Mouse (Mus musculus): ENCODE measurements around the gene Smpd4. TPM values are rescaled to one million over a fixed set of nuclear protein-coding genes. Genes with fewer than 3 reads are reported as not detected.
A peak's percentile ranks its signal among the peaks of the same experiment; 100 is the strongest.

Smpd4 gene
- polyA plus RNA-seq (2011; ENCODE audit: insufficient read length, low read depth, missing spikeins) = 28.7 and 44.8 TPM in 2 replicates

DNA sequence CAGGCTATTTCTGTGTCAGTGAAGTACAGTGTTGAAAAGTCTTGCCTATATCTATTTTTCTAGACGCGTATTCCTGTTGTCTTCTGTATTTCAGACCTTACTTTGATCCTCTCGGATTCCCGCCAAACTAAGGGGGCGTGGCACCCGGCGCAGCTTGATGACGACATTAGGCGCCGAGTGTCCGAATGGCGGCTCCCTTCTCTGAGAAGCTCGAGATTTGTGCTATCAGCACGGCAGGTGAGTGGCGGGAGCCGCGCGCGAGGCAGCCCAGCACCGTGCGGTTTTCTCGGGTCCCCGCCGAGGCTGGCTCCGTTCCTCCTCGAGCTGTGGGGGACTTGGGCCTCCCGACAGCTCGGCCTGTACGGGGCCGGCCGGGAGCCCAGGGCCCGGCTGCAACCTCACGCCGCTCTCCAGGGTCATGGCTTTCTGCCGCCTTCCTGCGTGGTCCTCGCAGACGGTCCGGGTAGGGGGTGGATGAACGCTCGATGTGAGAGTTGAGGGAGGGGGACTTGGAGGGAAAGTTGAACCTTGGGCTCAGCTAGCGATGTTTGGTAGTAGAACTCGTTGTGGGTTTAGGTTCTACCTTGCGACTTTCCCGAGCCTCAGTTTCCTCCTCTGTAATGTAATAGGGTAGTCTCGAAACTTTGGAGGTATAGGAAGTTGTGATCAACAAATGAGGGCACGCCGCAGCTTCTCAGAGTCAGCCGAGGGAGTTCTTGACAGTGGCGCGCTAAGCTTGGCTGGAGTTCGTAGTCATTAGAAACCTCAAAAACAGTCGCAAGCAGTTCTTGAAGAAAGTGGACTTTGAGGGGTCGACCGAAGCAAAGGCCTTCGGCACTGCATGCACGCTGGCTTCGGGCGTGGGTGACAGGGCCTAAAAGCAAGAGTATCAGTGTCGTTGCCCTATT, at the start of gene Smpd4:
Gene Smpd4 (plus strand): TSS at position 157 of the 908 bp plus-strand sequence.
- Histone ChIP-seq H3K4me1 (ENCODE audit: control insufficient read depth, insufficient read depth, low read length) (0 out of 2 replicates have a peak, but pooled peaks cover 3% of the 10 kb centered on the region), H3K4me3 (ENCODE audit: insufficient read depth, low read length) (peak within 1 kb of the TSS; percentile 92), H3K27ac (ENCODE audit: insufficient read depth, low read length) (no peak within 1 kb of the TSS)
- TF ChIP-seq POLR2A (IDR thresholded peaks at IDR 0.05; ENCODE audit: low read depth, low read length) (peak; percentile 40; the same call in 1 of the 2 replicates), CTCF (IDR thresholded peaks at IDR 0.05; ENCODE audit: borderline replicate concordance, insufficient read depth, low read length) (no peak)

DNA sequence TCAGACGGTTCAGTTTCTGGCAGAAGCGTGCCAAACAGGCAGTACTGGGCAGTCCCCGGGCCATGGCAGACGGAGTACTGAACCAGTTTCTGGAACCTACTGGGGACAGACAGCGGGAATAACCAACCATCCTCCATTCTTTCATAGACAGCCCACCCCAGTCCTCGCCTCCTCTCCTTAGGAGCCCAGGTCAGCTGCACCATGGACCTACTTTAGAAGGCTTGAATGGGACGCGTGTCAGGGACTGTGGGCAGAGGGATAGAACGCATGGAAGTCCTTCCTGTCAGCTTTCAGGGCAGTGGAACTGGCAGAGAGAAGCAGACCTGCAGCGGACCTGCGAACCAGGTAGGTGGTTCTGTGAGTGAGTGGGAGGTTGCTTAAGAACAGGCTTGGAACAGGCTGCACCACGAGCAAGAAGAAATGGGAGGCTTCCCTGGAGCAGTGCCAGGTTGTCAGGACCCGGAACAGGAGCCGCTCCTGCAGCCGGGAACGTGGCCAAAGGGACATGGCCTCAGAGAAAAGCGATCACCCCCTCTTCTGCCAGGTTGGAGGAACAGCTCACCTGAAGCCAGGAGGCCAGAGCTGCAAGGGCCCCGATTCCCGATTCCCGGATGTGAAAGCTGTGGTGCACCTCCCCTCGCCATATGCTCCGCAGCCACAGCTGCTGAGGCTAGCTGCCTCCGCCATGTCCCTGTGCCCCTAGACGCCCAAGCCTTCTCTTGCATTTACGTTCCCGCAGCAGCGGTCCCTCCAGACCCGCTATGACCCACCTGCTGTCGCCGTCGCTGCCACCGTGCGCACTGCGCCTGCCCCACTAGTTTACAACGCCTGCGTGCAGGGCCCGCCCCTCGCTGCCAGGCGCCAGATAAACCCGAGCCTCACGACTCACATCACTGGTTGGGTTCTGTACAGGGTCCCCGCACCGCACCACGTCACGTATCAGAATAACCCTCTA, 43.0 kb upstream of the Smpd4 start:
- TF ChIP-seq CTCF (IDR thresholded peaks at IDR 0.05; ENCODE audit: borderline replicate concordance, insufficient read depth, low read length) (no peak), POLR2A (IDR thresholded peaks at IDR 0.05; ENCODE audit: low read depth, low read length) (no peak)
- H3K27ac ChIP-seq (ENCODE audit: insufficient read depth, low read length) = no peak overlapping the region
- no peaks in the 10 kb centered on the region for H3K4me1 ChIP-seq (ENCODE audit: control insufficient read depth, insufficient read depth, low read length)
- H3K4me3 ChIP-seq (ENCODE audit: insufficient read depth, low read length) = peak overlapping the region; percentile 37

DNA sequence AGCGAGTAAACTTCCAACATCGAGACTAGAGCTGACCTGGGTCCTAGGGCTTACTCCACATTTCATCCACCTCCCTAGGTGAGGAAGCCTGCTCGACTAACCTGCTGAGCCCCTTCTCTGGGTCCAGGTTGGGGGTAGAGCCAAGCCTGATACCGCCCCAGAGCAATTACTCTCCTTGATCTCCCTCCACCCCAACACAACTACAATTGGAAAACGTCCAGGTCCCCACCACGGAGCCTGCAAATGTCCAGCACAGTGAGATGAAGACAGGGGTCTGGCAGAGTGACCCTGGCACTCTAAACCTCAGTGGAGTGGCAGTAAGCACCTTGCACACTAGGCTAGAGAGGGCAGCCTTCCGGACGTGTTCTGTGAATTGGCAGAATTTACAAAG, 42.3 kb upstream of the Smpd4 start:
- TF ChIP-seq CTCF (IDR thresholded peaks at IDR 0.05; ENCODE audit: borderline replicate concordance, insufficient read depth, low read length) (no peak), POLR2A (IDR thresholded peaks at IDR 0.05; ENCODE audit: low read depth, low read length) (no peak)
- Histone ChIP-seq H3K27ac (ENCODE audit: insufficient read depth, low read length) (no peak overlapping the region), H3K4me1 (ENCODE audit: control insufficient read depth, insufficient read depth, low read length) (no peaks in the 10 kb centered on the region), H3K4me3 (ENCODE audit: insufficient read depth, low read length) (no peak overlapping the region)

DNA sequence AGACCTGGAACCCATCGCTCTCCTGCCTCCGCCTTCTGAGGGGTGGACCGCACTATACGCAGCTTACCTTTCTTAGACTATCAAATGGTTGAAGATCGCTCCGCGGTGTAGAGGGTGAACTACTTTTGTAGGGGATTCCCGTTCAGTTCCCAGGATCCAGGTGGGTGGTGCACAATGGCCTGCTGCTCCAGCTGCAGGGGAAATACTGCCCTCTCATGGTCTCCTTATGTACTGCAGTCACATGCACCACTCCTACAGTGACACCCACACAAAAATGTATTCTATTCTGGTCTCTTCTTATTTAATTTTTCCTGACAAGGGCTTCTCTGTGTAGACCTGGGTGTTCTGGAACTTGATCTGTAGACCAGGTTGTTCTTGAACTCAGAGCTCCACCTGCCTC, 36.1 kb upstream of the Smpd4 start, which contains the start of gene Slc7a4:
Gene Slc7a4 (minus strand): TSS at position 151 of the 400 bp plus-strand sequence.
- H3K27ac ChIP-seq (ENCODE audit: insufficient read depth, low read length) = no peak within 1 kb of the TSS
- no peak for TF ChIP-seq POLR2A (IDR thresholded peaks at IDR 0.05; ENCODE audit: low read depth, low read length)
- TF ChIP-seq CTCF (IDR thresholded peaks at IDR 0.05; ENCODE audit: borderline replicate concordance, insufficient read depth, low read length) = peak; percentile 62; the same call in 1 of the 2 replicates
- H3K4me3 ChIP-seq (ENCODE audit: insufficient read depth, low read length) = no peak within 1 kb of the TSS
- no peaks in the 10 kb centered on the region for H3K4me1 ChIP-seq (ENCODE audit: control insufficient read depth, insufficient read depth, low read length)

DNA sequence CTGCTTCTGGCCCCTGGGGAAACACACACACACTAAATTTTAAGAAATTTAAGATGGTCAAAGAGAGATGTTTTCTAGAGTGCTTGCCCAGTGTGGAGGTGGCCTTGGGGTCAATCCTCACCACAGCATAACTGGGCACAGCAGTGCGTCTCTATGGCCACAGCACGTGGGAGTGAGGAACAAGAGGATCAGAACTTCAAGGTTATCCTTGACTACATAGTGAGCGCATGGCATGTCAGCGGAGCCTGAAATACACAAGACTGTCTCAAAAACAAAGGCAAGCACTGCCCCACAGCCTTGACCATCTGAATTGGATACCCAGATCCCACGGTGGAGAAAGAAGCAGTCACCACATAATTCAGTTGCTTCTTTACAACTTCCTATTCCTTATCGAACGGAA, 34.6 kb upstream of the Smpd4 start:
- TF ChIP-seq CTCF (IDR thresholded peaks at IDR 0.05; ENCODE audit: borderline replicate concordance, insufficient read depth, low read length) = no peak
- TF ChIP-seq POLR2A (IDR thresholded peaks at IDR 0.05; ENCODE audit: low read depth, low read length) = no peak
- H3K27ac ChIP-seq (ENCODE audit: insufficient read depth, low read length) = no peak overlapping the region
- no peaks in the 10 kb centered on the region for H3K4me1 ChIP-seq (ENCODE audit: control insufficient read depth, insufficient read depth, low read length)
- no peak overlapping the region for H3K4me3 ChIP-seq (ENCODE audit: insufficient read depth, low read length)

DNA sequence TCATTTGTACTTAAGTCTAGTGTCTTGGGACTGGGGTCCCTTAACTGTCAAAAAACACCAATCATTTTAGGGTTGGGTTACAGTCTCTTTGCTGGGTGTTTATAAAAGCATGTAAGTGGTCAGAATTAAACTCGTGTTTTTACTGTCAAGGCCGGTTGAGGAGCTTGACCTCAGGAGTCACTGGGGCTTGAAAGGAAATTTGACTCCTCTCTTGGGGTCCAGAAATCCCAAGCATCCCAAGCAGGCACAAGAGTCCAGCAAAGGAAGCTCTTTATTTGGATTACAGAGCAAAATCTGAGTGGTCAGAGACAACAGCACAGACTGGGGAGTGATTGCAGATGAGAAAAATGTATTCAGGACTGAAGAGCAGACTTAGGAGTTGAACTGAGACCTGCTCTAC, 28.4 kb upstream of the Smpd4 start:
- Histone ChIP-seq H3K4me3 (ENCODE audit: insufficient read depth, low read length) (no peak overlapping the region), H3K27ac (ENCODE audit: insufficient read depth, low read length) (no peak overlapping the region), H3K4me1 (ENCODE audit: control insufficient read depth, insufficient read depth, low read length) (no peaks in the 10 kb centered on the region)
- TF ChIP-seq CTCF (IDR thresholded peaks at IDR 0.05; ENCODE audit: borderline replicate concordance, insufficient read depth, low read length) (no peak), POLR2A (IDR thresholded peaks at IDR 0.05; ENCODE audit: low read depth, low read length) (no peak)

DNA sequence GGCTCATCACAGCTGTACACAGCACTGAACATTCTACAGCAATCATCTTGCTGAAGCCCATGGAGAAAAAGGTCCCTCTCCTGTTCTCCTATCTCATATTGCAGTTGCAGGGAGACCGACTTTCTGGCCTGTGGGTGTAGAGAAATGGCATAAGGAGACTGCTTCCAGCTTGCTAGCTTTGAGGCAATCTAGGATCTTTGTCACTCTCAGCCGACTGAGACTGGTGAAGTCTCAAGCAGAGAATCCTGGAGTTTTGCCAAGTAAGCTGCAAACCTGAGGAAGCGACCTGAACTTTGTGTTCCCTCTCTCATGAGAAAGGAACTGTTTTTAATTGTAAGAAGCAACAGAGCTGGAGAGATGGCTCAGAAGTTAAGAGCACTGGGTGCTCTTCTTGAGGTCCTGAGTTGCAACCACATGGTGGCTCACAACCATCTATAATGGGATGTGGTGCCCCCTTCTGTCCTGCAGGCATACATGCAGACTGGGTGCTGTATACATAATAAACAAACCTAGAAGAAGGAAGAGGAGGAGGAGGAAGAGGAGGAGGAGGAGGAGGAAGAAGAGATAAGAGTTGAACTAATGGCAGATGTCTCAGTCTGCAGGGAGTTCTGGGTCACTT, 18.1 kb upstream of the Smpd4 start:
- no peak for TF ChIP-seq CTCF (IDR thresholded peaks at IDR 0.05; ENCODE audit: borderline replicate concordance, insufficient read depth, low read length)
- no peak for TF ChIP-seq POLR2A (IDR thresholded peaks at IDR 0.05; ENCODE audit: low read depth, low read length)
- Histone ChIP-seq H3K4me3 (ENCODE audit: insufficient read depth, low read length) (no peak overlapping the region), H3K4me1 (ENCODE audit: control insufficient read depth, insufficient read depth, low read length) (no peaks in the 10 kb centered on the region), H3K27ac (ENCODE audit: insufficient read depth, low read length) (no peak overlapping the region)

DNA sequence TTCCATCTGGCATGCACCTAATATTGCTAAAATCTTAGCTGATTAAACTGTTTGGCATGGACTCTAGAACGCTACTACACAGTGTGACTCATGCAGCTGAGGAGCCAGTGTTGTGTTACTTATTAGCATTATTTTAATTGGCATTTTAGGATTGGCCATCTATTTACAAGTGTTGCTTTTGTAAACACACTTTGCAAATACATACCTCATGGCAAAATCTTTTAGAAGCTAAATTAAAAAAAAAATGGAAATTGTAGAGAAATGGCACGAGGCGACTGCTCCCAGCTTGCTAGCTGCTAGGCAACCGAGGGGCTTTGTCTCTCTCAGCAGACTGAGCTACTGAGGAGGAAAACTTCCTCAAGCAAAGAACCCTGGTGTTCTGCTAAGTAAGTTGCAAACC, 14.2 kb upstream of the Smpd4 start:
- Histone ChIP-seq H3K4me3 (ENCODE audit: insufficient read depth, low read length) (no peak overlapping the region), H3K4me1 (ENCODE audit: control insufficient read depth, insufficient read depth, low read length) (no peaks in the 10 kb centered on the region), H3K27ac (ENCODE audit: insufficient read depth, low read length) (no peak overlapping the region)
- TF ChIP-seq CTCF (IDR thresholded peaks at IDR 0.05; ENCODE audit: borderline replicate concordance, insufficient read depth, low read length) (no peak), POLR2A (IDR thresholded peaks at IDR 0.05; ENCODE audit: low read depth, low read length) (no peak)

DNA sequence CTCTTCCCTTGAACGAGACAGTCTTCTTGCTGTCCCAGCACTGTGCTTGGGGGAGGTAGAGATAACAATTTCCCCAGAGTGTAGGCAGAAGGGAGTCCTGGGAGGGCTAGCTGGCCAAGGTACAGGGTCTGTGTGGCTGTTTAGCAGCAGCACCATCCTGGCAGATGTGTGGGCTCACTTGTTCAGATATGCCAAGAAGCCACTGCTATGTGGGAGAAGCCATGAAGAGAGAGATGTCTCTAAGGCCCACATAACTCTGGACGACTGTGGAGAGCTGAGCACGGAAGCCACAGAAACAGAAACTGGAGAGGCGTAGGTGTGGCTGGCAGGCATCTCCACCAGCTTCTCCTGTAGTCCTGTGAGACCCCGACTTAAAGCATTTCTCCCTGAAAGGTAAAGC, 13.5 kb upstream of the Smpd4 start:
- TF ChIP-seq POLR2A (IDR thresholded peaks at IDR 0.05; ENCODE audit: low read depth, low read length) (no peak), CTCF (IDR thresholded peaks at IDR 0.05; ENCODE audit: borderline replicate concordance, insufficient read depth, low read length) (no peak)
- Histone ChIP-seq H3K4me1 (ENCODE audit: control insufficient read depth, insufficient read depth, low read length) (no peaks in the 10 kb centered on the region), H3K4me3 (ENCODE audit: insufficient read depth, low read length) (no peak overlapping the region), H3K27ac (ENCODE audit: insufficient read depth, low read length) (no peak overlapping the region)

Data from embryonic fibroblast, embryonic 13.5 days (primary cell).